Mouse (Mus musculus) G1E (cell line): Measurements from ENCODE around the gene Apopt1.

Experiments
- CTCF ChIP-seq: IDR thresholded peaks from 2 replicates; pipeline ENCODE4 v1.5.1; 2012; ENCODE audit warnings: low read depth, low read length, inconsistent platforms, mixed read lengths
- GATA1 ChIP-seq: IDR thresholded peaks from 2 replicates; pipeline ENCODE4 v1.6.1; 2012; ENCODE audit warnings: borderline replicate concordance, low read length, inconsistent platforms, mixed read lengths
- TAL1 ChIP-seq: conservative IDR thresholded peaks from 2 replicates; pipeline ENCODE4 v1.6.1; 2012; ENCODE audit warnings: low read depth, low read length, inconsistent platforms, mixed read lengths

DNA sequence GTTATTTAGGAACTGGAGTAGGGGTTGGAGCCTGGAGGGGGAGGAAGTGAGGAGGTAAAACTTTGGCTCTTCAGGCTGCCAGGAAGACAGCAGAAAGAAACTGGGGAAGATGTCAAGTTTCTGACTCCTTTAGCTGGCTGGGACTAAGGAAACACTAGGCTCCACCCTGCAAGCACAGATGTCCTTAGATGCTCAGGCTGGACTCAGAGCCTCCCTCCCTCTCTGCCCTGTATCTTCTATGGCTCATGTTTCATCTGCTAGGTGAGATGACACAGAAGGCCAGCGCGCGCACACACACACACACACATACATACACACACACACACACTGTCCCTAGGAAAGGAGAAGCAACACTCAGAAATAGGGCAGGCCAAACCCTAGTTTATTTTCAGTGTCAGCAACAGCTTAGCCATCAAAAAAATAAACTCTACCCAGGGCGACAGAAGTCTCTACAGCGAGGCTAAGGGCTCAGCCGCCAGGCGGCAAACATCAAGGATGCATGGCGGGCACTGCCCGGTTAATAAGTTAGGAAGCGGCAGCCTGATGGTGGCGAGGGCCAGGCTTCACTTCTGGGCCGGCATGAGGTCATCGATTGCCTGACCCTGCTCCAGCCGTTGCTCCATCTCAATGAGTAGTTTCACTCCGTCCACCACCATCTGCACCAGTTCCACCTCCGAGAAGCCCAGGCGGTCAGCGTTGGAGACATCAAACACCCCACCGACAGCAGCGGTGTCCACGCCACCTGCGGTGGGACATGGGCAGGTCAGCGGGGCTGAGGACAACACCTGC is 43.9 kb upstream of the Apopt1 start:
- TF ChIP-seq CTCF: no peak
- no peak for TF ChIP-seq GATA1
- TF ChIP-seq TAL1: no peak
